Mouse (Mus musculus): ENCODE data around the gene Plod2. TPM values are rescaled to one million over a fixed set of nuclear protein-coding genes. Genes with fewer than 3 reads are reported as not detected.

The Plod2 gene
- polyA plus RNA-seq, 1 experiment from 2014 or later = 6.6 TPM

DNA sequence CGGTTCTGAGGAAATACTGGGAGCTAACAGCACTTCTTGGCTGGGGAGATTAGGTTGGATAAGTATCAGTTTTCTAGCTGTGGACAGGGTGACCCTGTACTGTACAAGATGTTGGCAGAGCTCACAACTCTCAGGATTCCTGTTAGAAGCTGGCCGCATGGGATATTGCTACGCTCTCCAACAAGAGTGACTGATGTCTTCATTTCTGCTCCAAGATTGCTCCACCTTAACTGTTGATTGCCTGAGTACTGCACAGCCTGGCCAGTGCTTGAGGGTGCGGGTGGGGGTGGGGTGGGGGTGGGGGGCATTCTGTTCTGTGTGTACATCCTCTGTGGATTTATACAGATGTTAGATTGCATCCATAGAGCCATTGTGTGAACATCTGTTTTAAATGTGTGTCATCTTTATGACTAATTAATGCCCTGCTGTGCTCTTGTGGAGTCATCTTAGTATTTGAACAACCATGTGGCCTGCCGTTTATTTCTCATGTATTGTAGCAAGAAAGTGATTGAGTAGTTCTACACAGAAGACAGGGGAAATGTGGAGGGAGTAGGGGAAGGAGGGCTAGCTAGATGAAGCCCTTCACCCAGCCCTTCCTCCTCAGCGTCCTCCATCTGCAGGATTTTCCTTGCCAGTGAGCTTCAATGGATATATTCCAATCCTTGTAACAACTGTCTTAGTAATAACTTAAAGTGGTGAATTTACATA lies 19.0 kb downstream of the Plod2 start:
- Histone ChIP-seq H3K4me1 (no peaks in the 10 kb centered on the region), H3K27me3 (replicated peaks) (no peaks in the 10 kb centered on the region), H3K27ac (no peak overlapping the region), H3K4me2 (no peak overlapping the region), H3K4me3 (no peak overlapping the region), H3K9ac (no peak overlapping the region), H3K9me3 (replicated peaks) (no peaks in the 10 kb centered on the region), H3K36me3 (no peaks in the 10 kb centered on the region)
- 71% methylated on average over 6 of the region's 6 CpGs for WGBS (ENCODE audit: insufficient replicate concordance)
- no peak for ATAC-seq

GRCm38 (mm10) chr9:92562416-92562815 lies 20.4 kb downstream of the Plod2 start:
- H3K9ac ChIP-seq = no peak overlapping the region
- WGBS (ENCODE audit: insufficient replicate concordance) = 46% methylated on average over 5 of the region's 5 CpGs

GRCm38 (mm10) chr9:92563306-92563705 lies 21.3 kb downstream of the Plod2 start:
- no peak overlapping the region for H3K9ac ChIP-seq
- H3K4me1 ChIP-seq = no peaks in the 10 kb centered on the region
- H3K36me3 ChIP-seq = no peaks in the 10 kb centered on the region
- H3K9me3 ChIP-seq (replicated peaks) = no peaks in the 10 kb centered on the region
- H3K4me2 ChIP-seq = no peak overlapping the region
- H3K27me3 ChIP-seq (replicated peaks) = no peaks in the 10 kb centered on the region
- H3K27ac ChIP-seq = no peak overlapping the region
- WGBS (ENCODE audit: insufficient replicate concordance) = 60% methylated on average over 6 of the region's 6 CpGs
- H3K4me3 ChIP-seq = no peak overlapping the region
- no peak for ATAC-seq

More at GRCm38 (mm10) chr9:92562416-92562815, 20.4 kb downstream of the Plod2 start:
- no peak for ATAC-seq
- Histone ChIP-seq H3K4me2 (no peak overlapping the region), H3K4me1 (no peaks in the 10 kb centered on the region), H3K4me3 (no peak overlapping the region), H3K27me3 (replicated peaks) (no peaks in the 10 kb centered on the region), H3K9me3 (replicated peaks) (no peaks in the 10 kb centered on the region), H3K27ac (no peak overlapping the region), H3K36me3 (no peaks in the 10 kb centered on the region)

DNA sequence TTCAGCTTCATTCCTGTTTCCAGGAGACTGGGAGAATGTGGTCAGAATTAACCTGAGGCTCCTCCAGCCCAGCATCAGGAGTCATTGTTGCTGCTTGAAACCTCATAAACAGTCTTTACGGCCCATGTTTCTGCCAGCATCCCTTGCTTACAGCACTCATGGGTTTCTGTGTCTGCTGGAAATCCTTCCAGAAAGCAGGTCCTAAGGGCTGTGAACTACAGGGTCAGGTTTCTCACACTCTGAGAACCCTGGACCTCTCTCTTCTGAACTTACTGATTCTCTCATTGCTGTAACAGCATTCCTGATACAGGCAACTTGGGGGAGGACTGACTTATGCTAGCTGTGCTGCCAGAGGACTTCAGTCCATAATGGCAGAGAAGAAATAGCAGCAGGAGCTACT lies 22.4 kb downstream of the Plod2 start:
- 83% methylated on average over 1 of the region's 1 CpGs for WGBS (ENCODE audit: insufficient replicate concordance)
- Histone ChIP-seq H3K9me3 (replicated peaks) (no peaks in the 10 kb centered on the region), H3K9ac (no peak overlapping the region), H3K27ac (no peak overlapping the region), H3K27me3 (replicated peaks) (no peaks in the 10 kb centered on the region), H3K4me3 (no peak overlapping the region), H3K36me3 (no peaks in the 10 kb centered on the region), H3K4me1 (no peaks in the 10 kb centered on the region), H3K4me2 (no peak overlapping the region)
- ATAC-seq = no peak

- no peak for ATAC-seq
- Histone ChIP-seq H3K4me3 (no peak overlapping the region), H3K27me3 (replicated peaks) (no peaks in the 10 kb centered on the region), H3K9ac (no peak overlapping the region), H3K4me1 (no peaks in the 10 kb centered on the region), H3K9me3 (replicated peaks) (no peaks in the 10 kb centered on the region), H3K36me3 (no peaks in the 10 kb centered on the region), H3K27ac (no peak overlapping the region), H3K4me2 (no peak overlapping the region)
- 66% methylated on average over 3 of the region's 3 CpGs for WGBS (ENCODE audit: insufficient replicate concordance)
Measured at GRCm38 (mm10) chr9:92566234-92566633, 24.2 kb downstream of the Plod2 start.

DNA sequence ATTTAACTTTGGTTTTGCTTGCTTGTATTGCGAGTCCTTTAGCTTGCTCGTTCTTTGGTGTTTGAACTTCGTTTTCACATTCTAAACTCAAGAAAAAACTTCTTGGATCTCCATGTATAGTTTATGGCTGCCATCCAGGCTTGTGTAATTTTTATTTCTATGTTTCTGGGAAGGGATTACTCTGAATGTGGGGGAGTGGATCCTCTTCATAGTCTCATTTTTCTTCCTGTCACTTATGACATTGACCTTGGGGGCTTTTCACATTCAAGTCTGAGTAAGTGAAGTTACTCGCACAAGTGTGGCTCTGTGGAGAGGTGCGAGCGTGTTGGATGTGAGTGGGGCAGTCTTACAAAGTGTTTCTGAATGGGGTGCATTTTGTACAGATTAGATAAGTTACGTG lies 25.5 kb downstream of the Plod2 start:
- no peaks in the 10 kb centered on the region for H3K27me3 ChIP-seq (replicated peaks)
- H3K4me1 ChIP-seq = no peaks in the 10 kb centered on the region
- no peaks in the 10 kb centered on the region for H3K9me3 ChIP-seq (replicated peaks)
- no peak for ATAC-seq
- H3K36me3 ChIP-seq = no peaks in the 10 kb centered on the region
- no peak overlapping the region for H3K27ac ChIP-seq
- 69% methylated on average over 7 of the region's 7 CpGs for WGBS (ENCODE audit: insufficient replicate concordance)
- H3K4me3 ChIP-seq = no peak overlapping the region
- no peak overlapping the region for H3K4me2 ChIP-seq
- no peak overlapping the region for H3K9ac ChIP-seq

GRCm38 (mm10) chr9:92568798-92569197 lies 26.8 kb downstream of the Plod2 start:
- Histone ChIP-seq H3K4me2 (no peak overlapping the region), H3K36me3 (no peaks in the 10 kb centered on the region), H3K9me3 (replicated peaks) (no peaks in the 10 kb centered on the region), H3K4me1 (no peaks in the 10 kb centered on the region), H3K27ac (no peak overlapping the region), H3K4me3 (no peak overlapping the region), H3K27me3 (replicated peaks) (no peaks in the 10 kb centered on the region), H3K9ac (no peak overlapping the region)
- WGBS (ENCODE audit: insufficient replicate concordance) = 80% methylated on average over 3 of the region's 3 CpGs
- ATAC-seq = no peak

DNA sequence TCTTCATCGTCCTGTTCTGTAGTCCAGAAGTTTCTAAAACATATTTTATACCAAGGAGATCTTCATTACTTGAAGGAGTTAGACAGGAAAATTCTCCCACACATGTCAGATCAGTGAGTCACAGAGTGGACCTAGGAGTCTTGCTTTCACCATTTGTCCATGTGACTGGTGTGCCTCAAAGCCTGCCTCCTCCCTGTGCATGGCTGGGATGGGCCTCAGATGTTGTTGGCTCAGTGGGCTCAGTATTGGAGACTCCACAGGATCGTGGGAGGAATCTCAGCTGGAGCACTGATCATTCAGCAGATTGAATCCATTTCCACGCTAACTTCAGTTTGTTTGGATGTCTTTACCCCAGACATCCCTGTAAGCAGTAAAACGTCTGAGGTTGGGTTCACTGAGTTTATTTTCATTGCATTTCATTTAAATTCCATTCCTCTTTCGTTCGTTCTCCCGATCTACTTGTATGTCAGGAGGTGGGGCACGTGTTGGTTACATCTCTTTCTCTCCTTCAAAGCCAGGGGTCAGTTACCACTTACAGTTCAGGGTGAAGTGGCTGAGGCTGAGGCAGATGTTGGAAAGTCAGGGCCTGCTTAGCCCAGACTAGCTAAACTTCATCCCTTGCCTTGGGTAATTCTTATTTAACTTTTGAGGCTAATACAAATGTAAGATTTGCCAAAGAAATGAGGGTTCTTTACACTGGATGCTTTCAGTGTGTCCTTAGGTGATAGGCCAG lies 30.5 kb downstream of the Plod2 start:
- Histone ChIP-seq H3K4me3 (no peak overlapping the region), H3K9ac (no peak overlapping the region), H3K9me3 (replicated peaks) (no peaks in the 10 kb centered on the region), H3K4me1 (no peaks in the 10 kb centered on the region), H3K27ac (no peak overlapping the region), H3K4me2 (no peak overlapping the region), H3K27me3 (replicated peaks) (no peaks in the 10 kb centered on the region), H3K36me3 (no peaks in the 10 kb centered on the region)
- WGBS (ENCODE audit: insufficient replicate concordance) = 59% methylated on average over 8 of the region's 8 CpGs
- no peak for ATAC-seq

- no peak overlapping the region for H3K4me3 ChIP-seq
- no peaks in the 10 kb centered on the region for H3K4me1 ChIP-seq
- WGBS (ENCODE audit: insufficient replicate concordance) = 72% methylated on average over 5 of the region's 5 CpGs
- no peak overlapping the region for H3K4me2 ChIP-seq
- no peak overlapping the region for H3K27ac ChIP-seq
- no peak for ATAC-seq
- H3K9me3 ChIP-seq (replicated peaks) = no peaks in the 10 kb centered on the region
- H3K27me3 ChIP-seq (replicated peaks) = no peaks in the 10 kb centered on the region
- H3K9ac ChIP-seq = no peak overlapping the region
- H3K36me3 ChIP-seq = peaks cover 7% of the 10 kb centered on the region; the same call in 1 of the 2 replicates
Measured at GRCm38 (mm10) chr9:92583876-92584275, 41.9 kb downstream of the Plod2 start.

DNA sequence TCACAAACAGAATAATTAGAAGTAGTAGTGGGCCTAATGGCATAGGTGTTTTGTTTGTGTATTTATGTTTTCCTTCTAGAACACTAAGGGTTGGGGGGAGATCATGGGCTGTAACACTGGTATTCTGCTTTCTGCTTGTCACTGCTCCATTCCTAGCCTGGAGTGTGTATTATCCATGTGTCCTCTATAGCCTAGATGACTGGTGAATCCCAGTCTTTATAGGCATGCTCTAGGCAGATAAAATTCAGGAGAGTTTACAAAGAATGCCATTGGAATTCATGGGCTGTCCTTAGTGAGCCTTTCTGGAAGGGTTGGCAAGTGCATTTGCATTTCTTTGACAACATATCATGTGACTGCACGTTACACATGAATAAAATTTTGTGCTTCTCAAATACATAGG lies 44.0 kb downstream of the Plod2 start:
- no peaks in the 10 kb centered on the region for H3K27me3 ChIP-seq (replicated peaks)
- peaks cover 7% of the 10 kb centered on the region; the same call in 1 of the 2 replicates for H3K36me3 ChIP-seq
- H3K27ac ChIP-seq = no peak overlapping the region
- H3K9ac ChIP-seq = no peak overlapping the region
- H3K4me3 ChIP-seq = no peak overlapping the region
- no peaks in the 10 kb centered on the region for H3K4me1 ChIP-seq
- 76% methylated on average over 1 of the region's 1 CpGs for WGBS (ENCODE audit: insufficient replicate concordance)
- no peak for ATAC-seq
- H3K4me2 ChIP-seq = no peak overlapping the region
- no peaks in the 10 kb centered on the region for H3K9me3 ChIP-seq (replicated peaks)

GRCm38 (mm10) chr9:92587391-92587790 lies 45.4 kb downstream of the Plod2 start:
- 85% methylated on average over 8 of the region's 8 CpGs for WGBS (ENCODE audit: insufficient replicate concordance)
- Histone ChIP-seq H3K4me2 (no peak overlapping the region), H3K9ac (no peak overlapping the region), H3K4me1 (no peaks in the 10 kb centered on the region), H3K36me3 (peaks cover 7% of the 10 kb centered on the region; the same call in 1 of the 2 replicates), H3K27me3 (replicated peaks) (no peaks in the 10 kb centered on the region), H3K4me3 (no peak overlapping the region), H3K27ac (no peak overlapping the region), H3K9me3 (replicated peaks) (no peaks in the 10 kb centered on the region)
- ATAC-seq = no peak

- H3K4me2 ChIP-seq = no peak overlapping the region
- peaks cover 7% of the 10 kb centered on the region; the same call in 1 of the 2 replicates for H3K36me3 ChIP-seq
- no peak overlapping the region for H3K9ac ChIP-seq
- no peak overlapping the region for H3K4me3 ChIP-seq
- 87% methylated on average over 1 of the region's 1 CpGs for WGBS (ENCODE audit: insufficient replicate concordance)
- ATAC-seq = no peak
- H3K27me3 ChIP-seq (replicated peaks) = no peaks in the 10 kb centered on the region
- H3K9me3 ChIP-seq (replicated peaks) = no peaks in the 10 kb centered on the region
- no peaks in the 10 kb centered on the region for H3K4me1 ChIP-seq
- no peak overlapping the region for H3K27ac ChIP-seq
Measured at GRCm38 (mm10) chr9:92588226-92588625, 46.2 kb downstream of the Plod2 start.

All from liver, embryonic 12.5 days (tissue).